Mouse (Mus musculus): ENCODE data around the gene Clca3b. TPM values are rescaled to one million over a fixed set of nuclear protein-coding genes. Genes with fewer than 3 reads are reported as not detected.

Clca3b gene
- polyA plus RNA-seq, 1 experiment = not detected

Other genes with a start within 250 kb of the Clca3b start
- gene Sh3glb1, start 129.0 kb downstream of the Clca3b start, polyA plus RNA-seq (2012; rRNA removed) = 31.0 and 32.3 TPM in 2 replicates
- gene Clca3a1, start 88.4 kb downstream of the Clca3b start, polyA plus RNA-seq (2012; rRNA removed) = 4.6 and 8.8 TPM in 2 replicates
- 0.53 and 0.74 TPM in 2 replicates for gene Clca3a2, start 29.9 kb downstream of the Clca3b start, polyA plus RNA-seq (2012; rRNA removed)
- 0.02 TPM in 1 of 2 replicates, not detected in the other for gene Clca4b, start 83.2 kb upstream of the Clca3b start, polyA plus RNA-seq (2012; rRNA removed)
- not detected in 2 replicates for gene Clca4a, start 125.7 kb upstream of the Clca3b start, polyA plus RNA-seq (2012; rRNA removed)
- 0.08 TPM in 1 of 2 replicates, not detected in the other for gene Clca1, start 183.4 kb upstream of the Clca3b start, polyA plus RNA-seq (2012; rRNA removed)